Mouse (Mus musculus) lung, postnatal 0 days (tissue): ENCODE measurements around the gene Adamtsl3.

Source experiments
- CTCF ChIP-seq: IDR thresholded peaks from 2 replicates; pipeline ENCODE4 v1.5.1; 2016; ENCODE audit warnings: antibody characterized with exemption, mild to moderate bottlenecking
- EP300 ChIP-seq: IDR thresholded peaks from 2 replicates; pipeline ENCODE4 v1.6.1; 2016; ENCODE audit warnings: antibody characterized with exemption, mild to moderate bottlenecking, control low read depth

DNA sequence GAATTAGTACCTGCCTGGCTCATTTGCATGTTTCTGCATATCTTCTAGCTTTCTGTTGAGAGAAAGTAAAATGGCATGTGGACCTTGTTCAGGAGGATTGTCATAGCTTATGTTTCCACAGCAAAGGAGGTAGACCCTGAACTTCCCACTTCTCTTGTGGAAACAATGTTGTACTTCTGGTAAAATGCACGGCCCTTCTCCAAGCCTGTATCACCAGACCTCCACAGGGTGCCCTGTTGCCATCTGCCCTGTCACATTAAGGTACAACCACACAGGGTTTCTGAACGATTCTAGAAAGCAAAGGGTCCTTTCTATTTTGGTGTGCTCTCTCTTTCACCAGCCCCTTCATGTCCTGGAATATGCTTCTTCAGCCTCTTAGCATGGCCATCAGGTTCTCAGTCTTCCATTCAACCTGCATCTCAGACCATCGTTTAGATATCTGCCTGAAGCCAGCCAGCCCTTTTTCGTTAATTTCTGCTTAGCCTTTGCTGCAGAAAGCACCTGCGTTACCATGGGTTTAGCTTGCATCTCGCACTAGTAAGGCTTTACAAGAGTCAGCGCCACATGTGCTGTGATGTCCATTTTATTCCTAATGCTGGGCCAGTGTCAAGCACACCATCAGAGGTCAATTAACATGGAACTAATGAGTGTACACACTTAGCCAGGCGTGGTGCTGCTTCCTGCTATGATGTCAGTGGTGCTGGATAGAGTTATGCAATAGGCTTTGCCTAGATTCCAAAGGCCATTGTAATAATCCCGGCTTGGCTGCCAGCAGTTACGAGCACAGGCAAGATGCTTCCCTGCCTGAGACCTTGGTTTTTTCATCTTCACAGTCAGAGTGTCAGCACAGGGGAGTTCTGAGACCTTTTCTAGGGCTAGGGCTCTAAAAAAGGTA lies 143.6 kb downstream of the Adamtsl3 start:
- TF ChIP-seq CTCF = no peak
- TF ChIP-seq EP300 = no peak
